Mouse (Mus musculus) heart, postnatal 36 days (tissue): Measurements from ENCODE around the gene Dpy19l3. TPM values are rescaled to one million over a fixed set of nuclear protein-coding genes. Genes with fewer than 3 reads are reported as not detected.
A peak's percentile ranks its signal among the peaks of the same experiment; 100 is the strongest.

Experiments
- DNase-seq, 2 experiments: peaks; one replicate each; pipeline ENCODE4 v3.0.0; 2021 to 2022
- intact Hi-C: fragments of 180-260 bp; cut with DNase I; formaldehyde crosslinking; loops from one replicate; pipeline ENCODE4 v1.15.1; 2025
- total RNA-seq, 2 experiments: library from RNA; stranded (reverse); gene quantifications; 2 replicates each; pipeline ENCODE4 v1.2.3; 2021

The Dpy19l3 gene
- total RNA-seq = 1 to 10 TPM; 3.5 to 3.7 TPM

DNA sequence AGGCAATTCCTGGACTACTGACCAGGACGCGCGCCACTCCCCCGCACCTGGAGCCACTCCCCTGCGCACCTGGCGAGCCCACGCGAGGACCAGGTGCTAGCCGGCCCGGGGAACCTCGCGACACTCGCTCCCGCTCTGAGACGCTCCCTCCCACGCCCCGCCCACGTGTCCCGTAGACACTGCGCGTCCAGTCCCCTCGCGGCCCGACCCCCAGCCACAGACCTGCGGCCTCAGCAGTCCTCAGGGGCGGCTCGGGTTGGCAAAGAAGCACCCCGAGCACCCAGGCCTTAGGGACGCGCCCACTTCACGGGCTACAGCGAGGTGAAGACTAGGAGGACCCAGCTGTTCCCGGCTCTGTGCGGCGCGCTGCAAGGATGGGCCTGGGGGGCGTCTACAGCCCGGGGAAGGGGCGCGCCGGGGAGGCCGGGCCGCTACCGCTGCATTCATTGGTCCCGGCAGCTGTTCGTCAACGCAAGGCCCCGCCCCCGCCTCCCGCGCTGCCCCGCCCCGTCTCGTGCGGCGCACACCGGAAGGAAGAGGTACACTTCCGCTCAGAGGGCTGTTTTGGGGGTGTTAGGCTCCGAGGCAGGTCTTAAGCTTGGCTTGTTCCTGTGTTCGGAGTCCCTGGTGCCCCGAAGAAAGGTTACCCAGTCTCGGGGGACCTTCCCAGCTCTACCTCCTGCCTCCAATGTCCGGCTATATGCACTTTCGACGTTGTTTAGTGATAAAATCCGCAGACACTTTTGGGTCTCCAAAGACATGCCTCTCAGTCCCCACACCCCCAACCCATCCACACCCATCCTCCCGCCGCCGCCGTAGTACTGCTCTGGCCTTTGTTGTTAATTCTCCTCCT, at the start of gene Dpy19l3:
TSS of gene Dpy19l3 (minus strand) at position 422 of the 853 bp plus-strand sequence.
- intact Hi-C loops = loop anchor here (2.0 to 10.0 kb wide), 4 partner anchors 49 to 941 kb away; partner anchors contain the start of genes Nudt19, Tshz3 and Zfp507
- DNase-seq = peak; percentile 89

DNA sequence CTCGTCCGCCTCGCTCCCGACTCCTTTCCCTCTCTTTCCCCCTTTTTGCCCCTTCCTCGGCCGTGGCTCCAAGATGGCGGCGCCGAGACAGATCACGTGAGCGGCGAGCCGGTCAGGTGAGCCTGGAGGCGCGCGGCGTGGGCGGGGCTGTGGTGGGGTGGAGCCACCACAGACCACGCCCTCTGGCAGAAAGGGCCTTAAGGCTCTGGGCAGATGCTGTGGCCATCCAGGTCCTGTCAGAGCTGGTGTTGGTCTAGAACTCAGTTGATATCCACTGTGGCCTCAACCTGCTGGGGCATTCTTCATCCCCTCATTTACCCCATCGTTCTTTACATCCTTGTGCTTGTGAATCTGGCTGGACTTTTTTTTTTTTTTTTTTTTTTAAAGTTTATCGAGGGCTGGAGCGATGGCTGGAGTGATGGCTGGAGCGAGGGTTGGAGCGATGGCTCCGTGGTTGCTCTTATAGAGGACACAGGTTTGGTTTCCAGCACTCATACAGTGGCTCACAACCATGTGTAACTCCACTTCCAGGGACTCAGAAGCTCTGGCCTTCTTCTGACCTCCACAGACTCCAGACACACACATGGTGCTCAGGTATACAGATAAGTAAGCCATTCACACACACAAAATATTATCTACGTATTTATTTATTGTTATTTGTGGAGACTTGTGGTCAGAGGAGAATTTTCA, 48.8 kb upstream of the Dpy19l3 start, which contains the start of gene Zfp507:
TSS of gene Zfp507 (minus strand) at position 98 of the 690 bp plus-strand sequence.
- intact Hi-C loops = loop anchor here (2.0 kb wide), 1 partner anchor 48 kb away; the partner anchor contains the start of gene Dpy19l3
- peak in 1 of 2 experiments; percentile 83 for DNase-seq

DNA sequence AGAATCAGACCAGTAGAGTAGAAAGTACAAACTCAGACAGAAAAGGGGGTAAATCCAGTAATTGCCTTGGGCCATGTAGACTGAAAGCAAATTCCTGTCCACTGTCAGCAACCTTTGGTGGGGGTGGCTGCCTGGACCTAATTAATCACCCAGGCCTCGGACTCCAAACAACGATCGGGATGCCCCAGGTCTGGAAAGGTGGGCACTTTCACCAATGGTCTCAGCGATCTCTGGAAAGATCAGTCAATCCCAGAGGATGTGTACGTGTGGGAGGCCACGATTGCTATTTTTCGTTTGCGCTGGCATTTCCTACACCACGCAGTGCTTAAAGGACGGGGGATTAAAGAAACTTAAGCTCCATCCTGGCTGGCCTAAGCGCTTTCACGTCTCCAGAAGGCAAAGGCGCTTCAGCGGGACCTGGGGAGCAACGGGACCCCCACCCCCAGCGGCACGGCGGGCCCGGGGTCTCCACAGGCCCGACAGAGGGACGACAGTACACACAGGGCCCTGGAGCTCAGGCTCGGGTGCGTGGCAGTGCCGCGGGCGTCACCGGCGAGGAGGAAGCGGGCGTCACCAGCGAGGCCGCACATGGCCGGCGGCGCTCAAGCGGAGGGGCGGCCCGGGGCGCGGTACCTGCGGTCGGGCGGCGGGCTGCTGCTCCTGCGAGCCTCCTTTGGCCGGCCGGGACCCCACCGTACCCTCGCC, 48.1 kb upstream of the Dpy19l3 start:
- intact Hi-C loops = loop anchor here (2.0 kb wide), 1 partner anchor 48 kb away; the partner anchor contains the start of gene Dpy19l3
- peak in 1 of 2 experiments; percentile 81 for DNase-seq

DNA sequence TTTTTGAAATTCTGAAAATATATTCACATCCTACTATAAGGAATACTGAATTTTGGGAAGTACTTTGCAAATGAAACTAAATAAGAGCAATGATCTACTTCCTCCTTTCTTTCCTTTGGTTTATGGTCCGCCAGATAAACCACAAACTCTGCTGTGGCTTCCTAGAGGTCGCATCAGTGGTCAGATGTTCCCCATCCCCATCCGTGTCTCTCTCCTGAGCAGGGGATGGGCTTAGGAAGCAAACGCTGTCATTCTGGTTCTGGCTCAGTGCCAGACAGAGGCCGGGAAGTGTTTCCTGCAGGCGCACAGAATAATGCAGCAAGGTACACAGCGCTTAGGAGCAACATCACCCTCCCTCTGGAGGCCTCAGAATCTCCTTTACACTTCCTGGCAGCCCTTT, 41.9 kb upstream of the Dpy19l3 start:
- intact Hi-C loops = no loop called here
- no peak for DNase-seq

DNA sequence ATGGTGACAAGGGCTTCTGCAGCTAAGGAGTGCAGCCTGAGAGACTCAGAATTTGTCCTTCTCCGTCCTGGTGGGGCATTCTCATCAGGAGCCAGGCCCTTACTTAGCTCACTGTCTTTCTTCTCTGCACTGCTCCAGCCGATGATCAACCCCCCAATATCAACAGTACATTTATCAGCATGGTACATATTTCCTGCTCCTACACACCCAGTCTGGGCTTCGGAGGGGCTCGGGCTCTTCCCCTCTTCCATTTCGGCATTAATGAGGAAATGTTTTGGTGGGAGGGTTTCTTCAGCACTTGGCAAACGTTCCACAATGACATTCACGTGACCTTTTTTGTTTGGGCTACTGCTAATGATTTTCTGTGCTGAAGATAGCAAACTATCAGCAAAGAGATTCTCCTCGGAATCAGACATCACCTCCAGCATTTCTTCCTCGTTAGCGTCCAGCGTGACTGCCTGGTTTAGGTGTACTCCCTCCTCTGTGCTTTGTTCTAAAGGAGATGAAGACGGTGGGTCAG, 40.0 kb upstream of the Dpy19l3 start:
- DNase-seq = no peak
- intact Hi-C loops = loop anchor here (5.0 kb wide), 1 partner anchor 63 kb away; no protein-coding TSS in a partner anchor

DNA sequence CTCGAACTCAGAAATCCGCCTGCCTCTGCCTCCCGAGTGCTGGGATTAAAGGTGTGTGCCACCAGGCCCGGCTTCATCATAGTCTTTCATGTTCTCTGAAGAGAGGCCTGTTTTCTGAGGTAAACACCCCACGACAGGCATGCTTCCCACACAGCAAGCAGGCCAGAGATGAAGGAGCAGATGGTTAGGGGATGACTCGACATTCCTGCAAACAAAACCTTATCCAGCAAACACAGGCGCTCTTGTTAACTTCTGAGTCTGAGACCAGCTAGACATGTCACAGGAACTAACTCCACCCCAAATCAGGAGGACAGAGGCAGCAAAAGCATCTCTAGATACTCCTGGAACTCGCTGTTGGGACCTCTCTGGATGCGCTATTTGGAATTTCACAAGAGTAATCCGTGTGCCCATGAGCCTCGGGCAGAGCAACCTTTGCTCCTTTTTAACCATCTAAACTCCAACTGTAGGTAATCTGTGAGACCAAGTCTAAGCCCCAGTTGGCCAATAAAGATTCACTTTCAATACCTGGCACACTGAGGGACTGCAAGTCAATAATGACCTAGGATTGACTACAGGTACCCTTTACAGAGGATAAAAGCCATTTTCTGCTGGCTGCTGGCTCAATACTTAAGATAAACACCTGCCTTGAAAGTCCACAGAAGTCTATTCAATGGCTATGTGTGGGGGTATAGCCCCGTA, 38.0 kb upstream of the Dpy19l3 start:
- intact Hi-C loops = loop anchor here (5.0 kb wide), 1 partner anchor 65 kb away; no protein-coding TSS in a partner anchor
- DNase-seq = no peak

DNA sequence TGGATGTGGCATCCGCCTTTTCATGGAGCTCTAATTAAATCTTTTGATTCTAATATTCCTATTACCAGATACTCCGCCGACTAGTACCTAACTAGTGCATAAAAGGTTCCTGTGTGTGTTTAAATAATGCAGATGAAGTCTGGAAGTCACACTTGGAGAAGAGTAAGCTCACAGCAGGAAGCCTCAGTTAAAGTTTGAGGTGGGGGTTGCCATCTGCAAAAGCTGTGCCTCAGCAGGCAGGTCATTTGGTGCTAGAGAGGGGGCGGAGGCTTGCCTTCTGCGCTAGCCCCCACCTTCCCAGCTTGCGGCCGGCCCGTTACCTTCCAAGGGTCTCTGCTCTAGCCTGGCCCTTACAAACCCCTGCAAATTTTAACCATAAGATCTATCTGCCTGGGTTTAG, 36.7 kb upstream of the Dpy19l3 start:
- no peak for DNase-seq
- intact Hi-C loops = loop anchor here (5.0 kb wide), 1 partner anchor 66 kb away; no protein-coding TSS in a partner anchor

DNA sequence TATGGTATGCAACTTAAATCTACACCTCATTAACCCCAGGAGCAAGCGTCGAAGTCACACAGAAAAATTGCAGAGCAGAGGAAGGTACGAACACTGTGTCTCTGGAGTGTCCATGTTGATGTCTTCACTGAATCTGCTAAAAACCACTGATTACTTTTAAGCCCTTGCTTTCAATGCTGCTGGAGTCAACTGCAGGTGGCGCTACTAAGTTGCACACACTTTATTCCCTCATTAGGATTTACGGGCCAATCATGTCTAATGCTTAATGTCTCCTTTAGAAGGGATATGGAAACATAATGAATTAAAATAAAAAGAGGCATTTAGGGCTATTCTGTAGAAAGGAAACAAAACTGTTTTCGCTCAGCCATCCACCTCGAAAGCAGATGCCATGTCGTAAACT, 35.9 kb upstream of the Dpy19l3 start:
- DNase-seq = no peak
- intact Hi-C loops = loop anchor here (5.0 kb wide), 1 partner anchor 67 kb away; no protein-coding TSS in a partner anchor

DNA sequence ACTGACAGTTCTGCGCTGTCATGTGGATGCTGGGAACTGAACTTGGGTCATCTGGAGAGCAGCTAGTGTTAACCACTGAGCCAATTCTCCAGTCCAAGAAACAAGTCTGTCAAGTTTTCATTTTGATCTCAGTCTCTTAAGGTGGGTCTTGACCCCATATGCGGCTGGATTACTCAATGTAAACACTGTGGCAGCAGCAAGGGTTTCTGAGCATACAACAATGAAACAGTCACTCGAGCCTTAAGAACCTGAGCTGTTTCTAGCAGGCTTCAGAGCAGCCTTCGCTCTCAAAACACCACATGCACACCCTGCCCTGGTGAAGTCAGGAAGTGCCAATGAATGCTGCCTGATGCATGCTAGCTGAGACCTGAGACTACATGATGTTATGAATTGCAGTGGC, 31.3 kb upstream of the Dpy19l3 start:
- intact Hi-C loops = no loop called here
- DNase-seq = no peak

DNA sequence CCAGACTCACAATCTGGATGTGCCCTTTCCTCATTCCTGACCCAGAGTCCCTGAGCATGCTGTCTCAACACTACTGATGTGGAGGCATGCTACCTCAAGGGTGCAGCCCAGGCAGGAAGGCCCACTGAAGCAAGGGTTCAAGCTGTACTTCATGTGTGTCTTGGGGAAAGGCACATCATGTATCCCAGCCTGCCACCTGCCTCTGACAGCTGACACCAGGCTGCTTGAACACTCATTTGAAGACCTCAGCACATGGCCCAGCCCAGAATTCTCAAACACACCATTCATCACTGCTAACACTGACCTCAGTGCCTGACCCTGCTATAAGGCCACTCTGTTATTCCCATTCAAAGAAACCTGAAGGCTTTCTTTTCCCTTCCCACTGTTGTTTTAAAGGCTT, 28.0 kb upstream of the Dpy19l3 start:
- intact Hi-C loops = no loop called here
- no peak for DNase-seq

DNA sequence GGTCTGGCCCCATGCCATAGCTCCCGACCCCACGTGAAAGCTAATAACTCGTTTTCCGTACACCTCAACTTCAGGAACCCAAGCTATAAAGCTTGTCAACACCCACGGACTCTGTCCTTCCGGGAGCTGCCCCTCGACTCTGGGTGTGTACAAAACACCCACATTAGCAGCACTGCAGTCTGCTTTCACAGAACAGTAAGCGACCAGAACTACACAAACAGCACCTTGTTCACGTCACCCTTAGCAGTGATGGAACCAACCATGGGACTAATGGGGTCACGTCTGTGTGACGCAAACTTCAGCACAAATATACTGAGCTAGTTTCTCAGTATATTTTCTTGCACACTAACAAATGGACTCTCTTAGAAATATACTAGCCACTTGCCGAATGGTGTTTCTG, 19.9 kb upstream of the Dpy19l3 start:
- DNase-seq = no peak

DNA sequence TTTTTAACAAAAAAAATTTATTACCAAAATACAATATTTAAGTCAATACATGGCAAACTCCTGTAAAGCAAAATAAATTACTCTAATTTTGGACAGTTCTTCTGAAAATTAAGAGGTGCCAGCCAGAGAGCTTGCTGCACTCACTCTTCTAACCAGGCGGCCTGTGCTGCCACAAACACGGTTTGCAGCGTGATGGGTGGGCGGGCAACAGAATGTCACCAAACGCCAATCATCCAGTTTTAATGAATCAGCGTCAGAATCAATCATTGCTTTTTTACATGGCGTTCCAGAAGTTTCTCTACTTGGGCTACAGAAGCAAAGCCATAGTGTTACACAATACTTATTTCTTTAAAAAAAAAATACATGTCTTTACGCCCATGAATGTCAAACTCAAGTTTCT, 18.1 kb upstream of the Dpy19l3 start:
- no peak for DNase-seq
- intact Hi-C loops = no loop called here

More for the DNA sequence above, 19.9 kb upstream of the Dpy19l3 start:
- intact Hi-C loops = no loop called here

DNA sequence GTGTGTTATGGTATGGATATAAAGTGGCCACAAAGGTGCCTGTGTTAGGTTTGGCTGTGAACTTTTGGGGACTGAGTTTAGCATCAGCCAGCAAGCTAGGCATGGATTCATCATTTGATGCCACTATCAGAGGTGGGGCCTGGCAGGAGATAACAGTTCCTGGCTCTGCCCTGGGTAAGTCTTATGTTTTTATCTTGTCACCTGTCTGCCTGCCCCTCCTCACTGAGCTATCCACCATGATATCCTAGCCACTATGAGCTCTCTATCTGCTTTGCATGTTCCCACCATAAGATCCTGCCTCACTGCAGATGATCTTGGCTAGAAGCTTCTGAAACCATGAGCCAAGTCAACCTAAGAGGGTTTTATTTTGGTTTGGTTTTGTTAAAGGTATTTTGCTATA, 16.9 kb upstream of the Dpy19l3 start:
- intact Hi-C loops = no loop called here
- no peak for DNase-seq

DNA sequence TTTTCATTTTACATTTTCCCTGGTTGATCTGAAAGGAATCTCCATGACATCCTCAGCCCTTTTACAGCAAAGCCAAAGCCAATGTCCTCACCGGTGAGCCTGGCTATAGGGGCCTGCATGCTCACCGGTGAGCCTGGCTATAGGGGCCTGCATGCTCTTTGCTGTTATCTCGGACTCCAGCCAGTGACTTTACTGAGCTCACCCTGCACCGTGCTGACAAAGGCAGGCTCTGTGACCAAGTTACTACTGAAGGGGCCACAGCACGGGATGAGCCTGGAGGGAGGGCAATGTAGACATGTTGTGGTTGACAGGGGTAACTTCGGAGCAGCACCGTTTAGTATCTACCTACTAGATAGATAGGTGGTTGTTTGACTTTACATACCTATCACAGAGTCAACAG, 15.9 kb upstream of the Dpy19l3 start:
- intact Hi-C loops = no loop called here
- DNase-seq = no peak

DNA sequence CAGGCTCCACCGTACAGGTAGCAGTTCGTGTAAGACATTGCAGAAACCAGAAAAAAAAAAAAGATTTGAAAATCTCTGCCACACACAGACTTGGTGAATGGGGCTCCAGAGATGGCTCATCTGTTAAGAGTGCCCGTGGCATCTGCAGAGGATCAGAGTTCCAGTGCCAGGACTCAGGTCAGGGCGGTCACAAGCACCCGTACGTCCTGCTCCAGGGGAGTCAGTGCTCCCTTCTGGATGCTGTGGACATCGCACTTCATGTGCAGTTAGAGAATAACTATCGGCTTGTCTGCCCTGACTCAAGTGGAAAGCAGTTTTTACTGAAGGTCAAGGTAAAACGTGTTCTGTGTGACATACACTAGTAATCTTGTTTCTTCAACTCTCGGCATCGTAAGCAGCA, 10.2 kb upstream of the Dpy19l3 start:
- intact Hi-C loops = no loop called here
- DNase-seq = no peak

DNA sequence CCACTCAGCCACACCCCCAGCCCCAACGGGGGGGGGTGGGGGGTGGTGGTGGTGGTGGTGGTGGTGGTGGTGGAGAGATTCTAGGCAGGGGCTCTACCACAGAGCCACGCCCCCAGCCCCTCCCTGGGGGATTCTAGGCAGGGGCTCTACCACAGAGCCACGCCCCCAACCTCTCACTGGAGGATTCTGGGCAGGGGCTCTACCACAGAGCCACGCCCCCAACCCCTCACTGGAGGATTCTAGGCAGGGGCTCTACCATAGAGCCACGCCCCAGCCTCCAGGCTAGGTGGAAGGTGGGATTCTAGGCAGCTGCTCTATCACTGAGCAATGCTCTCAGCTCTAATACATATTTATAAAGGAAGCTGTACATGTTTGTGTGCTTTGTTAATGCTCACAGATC, 7.5 kb upstream of the Dpy19l3 start:
- DNase-seq = no peak
- intact Hi-C loops = no loop called here

DNA sequence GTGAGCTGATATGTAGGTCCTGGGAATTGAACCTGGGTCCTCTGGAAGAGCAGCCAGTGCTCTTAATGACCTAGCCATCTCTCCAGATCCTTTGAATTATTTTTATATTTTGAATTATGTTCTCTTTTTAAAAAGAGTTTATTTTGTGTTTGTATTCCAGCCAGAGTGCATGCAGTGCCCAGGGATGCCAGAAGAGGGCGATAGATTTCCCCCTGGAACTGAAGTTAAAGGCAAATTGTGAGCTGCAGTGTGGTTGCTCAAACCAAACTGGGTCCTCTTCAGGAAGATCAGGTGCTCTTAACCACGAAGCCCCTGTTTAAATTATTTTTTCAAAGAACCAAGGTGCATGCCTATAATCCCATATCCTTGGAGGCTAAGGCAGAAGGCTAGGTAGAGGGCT, 5.3 kb upstream of the Dpy19l3 start:
- DNase-seq = no peak
- intact Hi-C loops = loop anchor here (10.0 kb wide), 2 partner anchors 205 to 935 kb away; partner anchors contain the start of genes Nudt19 and Tshz3

DNA sequence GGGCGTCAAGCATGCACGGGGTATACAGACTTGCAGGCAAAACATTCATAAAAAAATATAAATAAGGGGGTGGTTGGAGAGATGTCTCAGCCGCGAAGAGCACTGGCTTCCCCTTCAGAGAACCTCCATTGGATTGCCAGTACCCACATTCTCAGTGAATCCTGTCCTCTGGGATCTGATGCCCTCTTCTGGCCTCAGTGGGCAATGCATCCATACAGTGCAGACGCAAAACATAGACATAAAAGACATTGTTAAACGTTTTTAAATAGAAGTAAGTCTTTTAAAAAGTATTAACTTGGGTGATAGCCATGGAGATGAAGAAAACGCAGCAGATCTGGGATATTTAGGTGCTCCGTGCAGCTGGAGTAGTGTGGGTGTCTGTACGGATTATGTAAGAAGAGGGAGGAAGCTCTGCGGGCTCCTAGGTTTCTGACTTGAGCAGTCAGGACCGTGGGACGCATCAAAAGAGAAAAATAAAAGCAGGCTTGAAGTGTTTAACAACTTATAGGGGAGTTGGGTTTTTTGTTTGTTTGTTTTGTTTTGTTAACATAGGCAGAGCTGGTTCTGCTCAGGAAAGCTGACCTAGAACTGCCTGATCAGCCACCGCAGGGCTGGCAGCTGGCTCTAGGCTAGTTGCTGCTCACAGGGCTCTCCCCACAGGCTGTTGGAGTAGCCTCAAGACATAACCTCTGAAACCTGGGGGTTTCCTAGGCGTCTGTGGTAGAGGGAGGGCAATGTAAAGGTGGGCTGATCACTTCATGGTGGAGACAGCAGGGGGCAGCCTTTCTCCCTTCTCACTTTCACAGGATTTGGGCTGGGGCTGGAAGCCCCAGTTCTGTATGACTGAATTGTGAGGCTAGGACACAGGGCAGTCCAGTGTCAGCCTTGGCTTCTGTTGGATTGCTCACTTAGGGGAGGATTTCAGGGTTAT, 2.5 kb upstream of the Dpy19l3 start:
- no peak for DNase-seq
- intact Hi-C loops = loop anchor here (10.0 kb wide), 2 partner anchors 202 to 938 kb away; partner anchors contain the start of genes Nudt19 and Tshz3

DNA sequence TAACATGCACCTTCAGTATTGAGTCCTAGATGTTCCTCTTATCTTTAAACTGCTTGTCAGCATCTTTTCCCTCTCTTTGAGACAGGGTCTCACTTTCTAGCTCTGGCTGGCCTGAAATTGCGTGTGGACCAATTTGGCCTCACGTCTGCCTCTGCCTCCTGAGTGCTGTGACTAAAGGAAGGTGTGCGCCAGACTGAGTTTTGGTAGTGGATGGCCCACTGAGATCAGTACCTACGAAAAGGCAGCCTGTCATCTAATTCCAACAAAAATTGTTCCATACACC, 573 bp upstream of the Dpy19l3 start:
- intact Hi-C loops = loop anchor here (2.0 to 10.0 kb wide), 4 partner anchors 48 to 940 kb away; partner anchors contain the start of genes Nudt19, Tshz3 and Zfp507
- no peak for DNase-seq
